Comparison of ENCODE assay signal across 1 mouse cellular context in the genomic region with DNA sequence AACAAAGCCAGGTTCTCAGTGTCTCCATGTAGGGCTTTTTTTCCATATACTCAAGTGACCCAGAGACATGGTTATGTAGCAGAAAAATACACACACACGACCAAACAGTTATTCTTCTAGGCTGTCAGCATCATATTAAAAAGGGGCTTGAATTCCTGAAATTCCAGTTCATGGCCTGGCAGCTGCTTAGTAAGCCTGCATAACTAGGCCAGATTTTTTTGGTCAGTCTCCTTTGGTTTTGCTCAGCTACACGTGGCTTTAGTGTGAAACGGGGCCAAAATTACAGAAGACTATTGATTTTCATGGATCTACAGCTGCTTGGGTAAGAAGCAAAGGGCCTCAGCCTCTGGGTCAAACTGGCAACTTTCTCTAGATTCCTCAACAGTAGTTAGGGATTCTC.
TF ChIP-seq lines count a peak whose summit lies in the region.

No protein-coding gene starts in this region.

TF ChIP-seq in myocyte, 11 proteins besides CTCF, POLR2A, EP300 and RAD21 (continued from another document):
- TF ChIP-seq MYOG (IDR thresholded peaks at IDR 0.05; ENCODE audit: control insufficient read depth in 1 of 3, insufficient read depth in 1 of 3, insufficient read length in 2 of 3, low read depth in 2 of 3): no peak
- TF ChIP-seq USF1 (IDR thresholded peaks at IDR 0.05; ENCODE audit: low read depth): peak; percentile 42
- no peak for TF ChIP-seq E2F4 (IDR thresholded peaks at IDR 0.05; ENCODE audit: insufficient read depth)
- TF ChIP-seq TCF3 (IDR thresholded peaks at IDR 0.05; ENCODE audit: insufficient read length, low read depth): no peak
- peak; percentile 33 for TF ChIP-seq TCF12 (IDR thresholded peaks at IDR 0.05; ENCODE audit: insufficient read depth, poor library complexity, severe bottlenecking)
